Mouse (Mus musculus) heart, embryonic 11.5 days (tissue): ENCODE results near the gene Pla2g3. TPM values are rescaled to one million over a fixed set of nuclear protein-coding genes. Genes with fewer than 3 reads are reported as not detected.

ENCODE experiments used
- ATAC-seq: fragments of 200-750 bp; cut with Nextera tagmentation; replicated peaks from 2 replicates; pipeline ENCODE4 v1.8.0; 2017; ENCODE audit warnings: moderate library complexity; ENCODE audit not compliant: insufficient number of reproducible peaks, low FRiP score, low TSS enrichment
- H3K27ac ChIP-seq: fragments of 300-500 bp; sonication (generic); 2 replicates; pipeline ENCODE4 v1.5.1; 2014; ENCODE audit warnings: mild to moderate bottlenecking, low read depth, low read length
- H3K27me3 ChIP-seq: fragments of 300-500 bp; sonication (generic); 2 replicates; pipeline ENCODE4 v1.6.1; 2014; ENCODE audit warnings: mild to moderate bottlenecking, low read length, mixed read lengths; ENCODE audit not compliant: control insufficient read depth, insufficient read depth
- H3K36me3 ChIP-seq: fragments of 300-500 bp; sonication (generic); 2 replicates; pipeline ENCODE4 v1.6.1; 2014; ENCODE audit warnings: mild to moderate bottlenecking, low read length, moderate library complexity, mixed read lengths; ENCODE audit not compliant: control insufficient read depth, insufficient read depth
- H3K4me1 ChIP-seq: fragments of 300-500 bp; sonication (generic); 2 replicates; pipeline ENCODE4 v1.6.1; 2014; ENCODE audit warnings: low read length; ENCODE audit not compliant: control insufficient read depth, insufficient read depth
- H3K4me2 ChIP-seq: fragments of 300-500 bp; sonication (generic); 2 replicates; pipeline ENCODE4 v1.6.1; 2014; ENCODE audit warnings: mild to moderate bottlenecking, moderate library complexity
- H3K4me3 ChIP-seq: fragments of 300-500 bp; sonication (generic); 2 replicates; pipeline ENCODE4 v1.5.1; 2014; ENCODE audit warnings: low read depth, low read length
- H3K9ac ChIP-seq: fragments of 300-500 bp; sonication (generic); 2 replicates; pipeline ENCODE4 v1.6.1; 2014; ENCODE audit warnings: mild to moderate bottlenecking, low read depth, low read length, moderate library complexity
- H3K9me3 ChIP-seq: fragments of 300-500 bp; sonication (generic); replicated peaks from 2 replicates; pipeline ENCODE4 v1.6.1; 2016; ENCODE audit warnings: low read length; ENCODE audit not compliant: control insufficient read depth
- WGBS: fragments of 180-500 bp; shearing (Covaris S2); extraction: QIAGEN DNeasy Blood & Tissue Kit; methylation state at CpG from one replicate; pipeline ENCODE4 v1.1.7; 2014; ENCODE audit not compliant: insufficient replicate concordance; 5-methylcytosine and 5-hydroxymethylcytosine counted together
- polyA plus RNA-seq: library from polyadenylated mRNA; unstranded; fragments of >200 nt; fragmentation: Nextera tagmentation; extraction: Ambion mirVana; gene quantifications from 2 replicates; pipeline ENCODE4 v1.2.1, GENCODE M21; 2014

Pla2g3 gene
- polyA plus RNA-seq, 1 experiment from 2014 or later = 0.26 TPM

- H3K9me3 ChIP-seq = no peaks in the 10 kb centered on the region
- no peak overlapping the region for H3K4me3 ChIP-seq
- no peaks in the 10 kb centered on the region for H3K36me3 ChIP-seq
- H3K27me3 ChIP-seq = peaks cover 4% of the 10 kb centered on the region
- H3K4me2 ChIP-seq = no peak overlapping the region
- WGBS = 93% methylated on average over 1 of the region's 1 CpGs
- H3K9ac ChIP-seq = no peak overlapping the region
- peaks cover 3% of the 10 kb centered on the region; the same call in 1 of the 2 replicates for H3K4me1 ChIP-seq
- ATAC-seq = no peak
- no peak overlapping the region for H3K27ac ChIP-seq
Measured at GRCm38 (mm10) chr11:3497296-3497695, 9.2 kb downstream of the Pla2g3 start.

- Histone ChIP-seq H3K36me3 (no peaks in the 10 kb centered on the region), H3K4me1 (peaks cover 4% of the 10 kb centered on the region), H3K4me3 (no peak overlapping the region), H3K9ac (no peak overlapping the region), H3K9me3 (no peaks in the 10 kb centered on the region), H3K27ac (no peak overlapping the region), H3K4me2 (no peak overlapping the region), H3K27me3 (peaks cover 15% of the 10 kb centered on the region)
- 66% methylated on average over 17 of the region's 17 CpGs for WGBS
- ATAC-seq = no peak
Measured at GRCm38 (mm10) chr11:3502057-3502456, 14.0 kb downstream of the Pla2g3 start.

DNA sequence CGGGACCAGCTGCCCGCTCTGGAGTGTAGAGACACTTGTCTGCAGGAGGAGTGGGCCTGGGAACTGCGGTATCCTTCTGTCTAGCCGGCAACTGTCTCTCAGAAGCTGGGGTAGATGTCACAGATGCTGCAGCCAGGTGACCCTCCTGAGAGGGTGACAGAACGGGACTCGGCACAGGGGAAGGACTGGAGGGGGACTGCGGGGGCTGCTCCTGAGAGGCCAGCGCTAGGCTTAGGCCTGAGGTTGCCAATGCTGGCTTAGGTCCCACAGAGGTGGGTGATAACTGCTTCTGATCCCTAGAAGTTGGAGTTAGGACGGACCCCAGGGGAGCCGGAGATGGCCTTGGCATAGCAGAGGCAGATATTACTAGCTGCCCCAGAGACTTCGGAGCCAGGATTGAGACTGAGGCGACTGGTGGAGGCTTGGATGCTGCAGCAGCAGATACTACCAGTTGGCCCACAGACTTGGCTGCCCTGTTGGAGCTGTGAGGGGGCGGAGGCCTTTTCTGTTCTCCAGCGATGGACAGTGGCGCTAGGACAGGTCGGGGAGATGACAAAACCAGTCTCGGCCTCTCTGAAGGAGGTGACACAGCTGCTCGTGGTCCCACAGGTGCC is 14.5 kb downstream of the Pla2g3 start:
- Histone ChIP-seq H3K36me3 (no peaks in the 10 kb centered on the region), H3K27ac (no peak overlapping the region), H3K9ac (no peak overlapping the region), H3K9me3 (no peaks in the 10 kb centered on the region), H3K4me1 (peaks cover 4% of the 10 kb centered on the region), H3K4me3 (no peak overlapping the region), H3K4me2 (no peak overlapping the region), H3K27me3 (peaks cover 15% of the 10 kb centered on the region)
- no peak for ATAC-seq
- 68% methylated on average over 18 of the region's 18 CpGs for WGBS

DNA sequence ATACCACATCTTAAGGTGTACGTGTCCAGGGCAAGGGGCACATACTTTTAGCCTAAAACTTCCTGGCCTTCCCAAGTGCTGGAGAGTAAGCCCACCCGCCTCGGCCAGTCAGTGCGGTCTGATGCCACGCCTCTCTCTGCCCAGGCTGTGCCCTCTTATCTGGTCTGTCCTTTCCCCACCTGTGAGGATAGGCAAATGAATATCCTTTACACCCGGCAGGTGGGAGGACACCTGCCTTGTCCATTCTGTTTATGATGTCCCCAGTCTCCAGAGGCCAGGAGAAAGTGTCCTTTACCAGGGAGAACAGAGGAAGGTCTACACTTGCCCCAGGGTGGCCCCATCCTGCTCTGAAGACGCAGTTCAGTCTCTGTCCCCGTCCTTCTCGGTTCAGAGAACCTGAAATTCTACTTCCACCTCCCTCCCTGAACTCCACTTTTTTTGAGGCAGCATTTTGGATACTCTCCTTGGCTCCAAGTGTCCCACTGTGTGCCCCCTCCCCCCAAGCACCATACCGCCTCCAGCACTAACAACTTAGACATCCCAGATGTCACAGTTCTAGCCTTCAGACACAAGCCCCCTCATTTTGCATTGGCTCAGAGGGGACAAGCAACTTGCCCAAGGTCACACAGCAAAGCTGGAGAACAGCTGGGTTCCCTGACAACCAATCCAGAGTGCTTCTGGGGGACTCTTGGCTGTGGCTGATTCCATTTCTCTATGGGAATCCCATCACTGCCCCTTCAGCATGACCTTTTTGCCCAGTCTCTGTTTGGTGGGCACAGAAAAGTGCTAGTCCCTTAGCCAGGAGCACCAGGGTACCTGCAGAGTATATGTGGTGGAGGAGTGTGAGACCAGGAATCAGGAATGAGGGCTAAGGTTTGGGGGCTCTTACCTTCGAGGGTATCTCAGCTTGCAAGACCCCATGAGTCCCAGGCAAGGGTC is 15.9 kb downstream of the Pla2g3 start:
- WGBS = 54% methylated on average over 11 of the region's 11 CpGs
- Histone ChIP-seq H3K4me2 (peak overlapping the region; percentile 58), H3K4me3 (peak overlapping the region; percentile 40), H3K9ac (peak overlapping the region; percentile 59), H3K9me3 (no peaks in the 10 kb centered on the region), H3K27me3 (peaks cover 15% of the 10 kb centered on the region), H3K27ac (no peak overlapping the region), H3K36me3 (no peaks in the 10 kb centered on the region), H3K4me1 (peaks cover 13% of the 10 kb centered on the region)
- no peak for ATAC-seq

DNA sequence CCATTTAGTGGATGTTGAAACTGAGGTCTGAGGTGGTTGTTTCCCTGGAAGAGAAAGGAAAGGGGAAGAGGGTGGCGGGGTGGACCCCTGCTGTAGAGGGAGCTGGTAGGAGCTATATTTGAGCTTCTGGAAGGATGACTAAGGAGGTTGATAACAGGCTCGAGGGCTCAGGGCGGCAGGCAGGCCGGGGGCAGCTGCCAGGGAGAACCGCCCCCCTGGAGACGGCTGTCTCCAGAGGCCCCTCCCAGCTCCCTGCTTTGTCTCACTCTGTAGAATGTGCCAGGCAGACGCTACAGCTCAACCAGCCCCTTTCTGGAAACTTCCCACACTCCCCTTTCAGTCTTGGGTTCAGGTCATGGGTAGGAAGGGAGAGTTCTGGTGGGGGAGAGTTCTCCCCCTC is 20.1 kb downstream of the Pla2g3 start:
- peak overlapping the region; percentile 60; the same call in 1 of the 2 replicates for H3K27ac ChIP-seq
- no peak for ATAC-seq
- WGBS = 17% methylated on average over 7 of the region's 7 CpGs

DNA sequence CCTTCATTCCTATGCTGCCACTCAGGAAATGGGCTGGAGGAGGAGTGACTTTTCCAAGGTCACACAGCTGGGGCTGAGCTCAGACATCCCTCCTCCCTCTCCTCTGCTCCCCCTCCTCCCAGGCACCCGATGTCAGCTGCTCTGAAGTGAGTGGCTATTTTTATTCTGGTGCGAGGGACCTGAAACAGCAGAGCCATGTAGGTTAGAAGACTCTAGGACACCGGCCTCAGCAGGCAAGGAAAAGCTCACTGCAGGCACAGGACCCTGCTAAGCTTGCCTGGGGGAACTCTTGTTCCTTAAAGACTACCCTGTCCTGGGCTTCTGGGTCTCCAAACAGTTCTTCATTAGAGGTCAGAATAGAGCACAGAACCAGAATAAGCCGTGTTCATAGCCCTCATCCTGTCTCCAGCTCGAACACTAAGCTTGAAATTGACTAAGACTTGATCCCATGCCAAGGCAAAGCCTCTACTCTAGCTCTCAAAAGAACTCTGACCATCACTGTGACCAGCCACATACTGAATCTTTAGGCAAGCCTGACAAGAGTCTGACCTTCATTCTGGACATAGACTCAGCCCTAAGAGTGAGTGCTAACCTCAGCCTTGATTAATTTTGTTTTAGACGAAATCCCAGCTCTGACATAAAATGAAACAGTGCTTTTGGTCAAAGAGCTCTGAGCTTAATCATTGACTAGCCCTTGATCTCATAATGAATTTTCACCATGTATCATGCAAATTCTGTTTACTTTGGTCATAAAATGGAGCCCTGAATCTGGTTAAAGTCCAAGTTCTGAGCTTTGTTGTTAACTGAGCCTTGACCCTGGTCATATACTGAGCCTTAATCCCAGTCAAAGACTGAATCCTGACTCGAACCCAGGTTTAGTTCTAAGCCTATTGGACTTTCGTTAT is 21.3 kb downstream of the Pla2g3 start:
- Histone ChIP-seq H3K27ac (peak overlapping the region; percentile 60), H3K36me3 (no peaks in the 10 kb centered on the region), H3K4me3 (no peak overlapping the region), H3K4me1 (peaks cover 13% of the 10 kb centered on the region), H3K9ac (no peak overlapping the region), H3K27me3 (no peaks in the 10 kb centered on the region), H3K4me2 (no peak overlapping the region), H3K9me3 (no peaks in the 10 kb centered on the region)
- 51% methylated on average over 8 of the region's 8 CpGs for WGBS
- 0 out of 2 replicates have a peak, but pooled peaks have one; percentile 28 for ATAC-seq

More for the DNA sequence above, 20.1 kb downstream of the Pla2g3 start:
- Histone ChIP-seq H3K9ac (0 out of 2 replicates have a peak overlapping the region, but pooled peaks have one; percentile 5), H3K4me1 (peaks cover 13% of the 10 kb centered on the region), H3K27me3 (peaks cover 7% of the 10 kb centered on the region), H3K36me3 (no peaks in the 10 kb centered on the region), H3K9me3 (no peaks in the 10 kb centered on the region), H3K4me2 (no peak overlapping the region), H3K4me3 (no peak overlapping the region)

GRCm38 (mm10) chr11:3510321-3510720 is 22.2 kb downstream of the Pla2g3 start:
- no peaks in the 10 kb centered on the region for H3K36me3 ChIP-seq
- H3K4me3 ChIP-seq = no peak overlapping the region
- no peak for ATAC-seq
- WGBS = 76% methylated on average over 2 of the region's 2 CpGs
- H3K4me1 ChIP-seq = peaks cover 11% of the 10 kb centered on the region; the same call in 1 of the 2 replicates
- no peak overlapping the region for H3K4me2 ChIP-seq
- no peak overlapping the region for H3K27ac ChIP-seq
- H3K9ac ChIP-seq = no peak overlapping the region
- no peaks in the 10 kb centered on the region for H3K27me3 ChIP-seq
- H3K9me3 ChIP-seq = no peaks in the 10 kb centered on the region

DNA sequence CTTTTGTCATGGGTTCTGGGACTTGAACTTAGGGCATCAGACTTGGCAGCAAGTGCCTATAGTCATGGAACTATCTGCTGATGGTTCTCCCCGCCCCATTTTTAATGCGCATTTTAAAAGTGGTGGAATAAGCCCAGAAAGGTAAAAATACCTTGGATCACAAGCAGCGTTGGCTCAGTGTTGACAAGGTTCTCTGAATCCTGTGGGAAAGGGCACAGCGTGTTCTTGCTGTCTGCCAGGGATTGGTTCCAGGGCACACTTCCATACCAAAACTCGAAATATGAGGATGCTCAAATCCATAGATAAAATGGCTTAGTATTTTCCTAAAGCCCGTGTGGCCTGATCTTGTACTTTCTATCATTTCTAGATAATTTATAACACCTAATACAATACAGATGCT is 25.2 kb downstream of the Pla2g3 start:
- Histone ChIP-seq H3K4me2 (no peak overlapping the region), H3K36me3 (no peaks in the 10 kb centered on the region), H3K27me3 (peaks cover 5% of the 10 kb centered on the region; the same call in 1 of the 2 replicates), H3K9me3 (no peaks in the 10 kb centered on the region), H3K4me1 (peaks cover 24% of the 10 kb centered on the region), H3K4me3 (no peak overlapping the region), H3K9ac (no peak overlapping the region), H3K27ac (no peak overlapping the region)
- WGBS = 69% methylated on average over 6 of the region's 6 CpGs
- no peak for ATAC-seq
